Mouse (Mus musculus) 3134 (cell line): Measurements from ENCODE around the gene Col6a4.

Source experiments
- DNase-seq: peaks from one replicate; pipeline ENCODE4 v3.0.0-alpha.2; 2011; ENCODE audit warnings: low spot score; ENCODE audit not compliant: insufficient read length; ENCODE audit errors: extremely low read depth

The Col6a4 gene

DNA sequence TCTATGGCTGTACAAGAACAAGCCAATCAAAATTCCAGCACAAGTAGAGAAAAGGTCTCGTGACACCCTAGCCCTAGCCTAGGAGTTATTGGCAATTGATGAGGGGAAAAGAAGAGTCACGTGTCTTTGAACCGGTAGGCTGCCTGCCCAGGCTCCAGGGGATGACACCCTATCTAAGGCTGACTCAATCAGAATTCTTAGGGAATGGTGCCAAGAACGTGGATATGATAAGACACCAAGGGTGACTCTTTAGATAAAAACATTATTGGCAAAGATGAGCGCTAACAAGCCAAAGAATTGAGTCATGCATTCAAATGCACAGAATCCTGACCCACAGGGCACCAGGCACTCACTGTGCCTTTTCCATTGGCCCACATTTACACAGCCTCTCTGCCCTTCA is 125.7 kb downstream of the Col6a4 start:
- DNase-seq: no peak

GRCm38 (mm10) chr9:105967976-105968375 is 128.6 kb downstream of the Col6a4 start:
- no peak for DNase-seq

- DNase-seq: peak; percentile 19
Measured at GRCm38 (mm10) chr9:105960533-105960932, 136.1 kb downstream of the Col6a4 start, which contains the start of gene Col6a5. Col6a5 (minus strand) TSS chr9:105960643.

- no peak for DNase-seq
Measured at GRCm38 (mm10) chr9:105959116-105959515, 137.5 kb downstream of the Col6a4 start.

GRCm38 (mm10) chr9:105949755-105950154 is 146.8 kb downstream of the Col6a4 start:
- DNase-seq: no peak

DNA sequence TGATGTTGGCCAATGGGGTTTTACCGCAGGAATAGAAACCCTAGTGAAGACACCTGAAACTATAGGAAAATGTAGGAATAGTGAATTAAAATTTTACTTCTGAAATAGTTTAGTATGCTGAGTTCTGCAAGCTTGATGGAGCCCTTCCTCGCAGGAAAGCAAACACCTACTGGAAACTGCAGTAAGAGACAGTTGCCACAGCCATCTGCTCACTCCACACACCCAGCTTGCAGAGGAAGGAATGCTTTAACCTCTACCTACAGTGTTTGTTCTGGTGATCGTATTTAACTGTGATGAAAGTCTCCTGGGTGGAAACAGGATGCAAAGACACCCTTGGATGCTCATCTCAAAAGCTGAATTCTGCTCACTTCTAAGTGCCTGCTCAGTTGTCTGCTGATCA is 149.0 kb downstream of the Col6a4 start:
- DNase-seq: no peak
